Mouse (Mus musculus): ENCODE results near the gene Lta.
A peak's percentile ranks its signal among the peaks of the same experiment; 100 is the strongest.

The Lta gene

DNA sequence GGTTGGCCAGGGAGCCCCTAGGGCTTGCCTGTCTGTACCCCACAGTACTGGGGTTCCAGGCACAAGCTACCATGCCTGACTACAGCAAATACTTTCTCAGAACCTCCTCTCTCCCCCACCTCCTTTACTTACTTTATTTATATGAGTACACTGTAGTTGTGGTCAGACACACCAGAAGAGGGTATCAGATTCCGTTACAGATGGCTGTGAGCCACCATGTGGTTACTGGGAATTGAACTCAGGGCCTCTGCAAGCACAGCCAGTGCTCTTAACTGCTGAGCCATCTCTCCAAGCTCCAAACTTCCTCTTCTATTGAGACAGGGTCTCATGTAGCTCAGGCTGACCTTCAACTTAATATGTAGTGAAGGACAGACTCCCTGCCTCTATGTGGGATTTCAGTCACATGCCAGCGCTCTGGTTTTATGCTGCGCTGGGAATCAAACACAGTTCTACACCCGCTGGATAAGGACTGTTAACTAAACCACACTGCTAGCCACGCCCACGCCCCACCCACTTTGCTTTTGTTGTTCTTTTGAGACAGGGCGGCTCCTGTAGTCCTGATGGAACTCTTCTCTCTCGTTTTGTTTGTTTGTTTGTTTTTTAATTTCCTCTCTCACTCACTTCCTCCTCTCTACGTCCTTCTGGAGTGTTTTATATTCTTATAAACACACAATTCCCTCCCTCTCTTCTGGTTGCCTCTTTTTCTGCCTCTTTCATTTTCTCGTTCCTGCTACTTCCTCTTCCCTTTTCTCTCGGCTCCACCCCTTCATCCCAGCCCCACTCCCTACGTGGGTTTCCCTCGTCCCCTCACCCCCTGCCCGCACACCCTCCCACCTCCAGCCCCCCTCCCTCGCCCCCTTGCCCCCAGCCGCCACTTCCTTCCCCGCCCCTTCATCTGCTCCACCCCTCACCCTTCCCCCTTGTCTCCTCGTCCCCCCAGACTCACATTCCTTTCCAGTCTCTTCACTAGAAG, 19.2 kb downstream of the Lta start:
- peak; percentile 95 for DNase-seq (ENCODE audit: low read depth, low spot score)

GRCm38 (mm10) chr17:35180093-35180492, 25.1 kb downstream of the Lta start:
- no peak for DNase-seq (ENCODE audit: low read depth, low spot score)

DNA sequence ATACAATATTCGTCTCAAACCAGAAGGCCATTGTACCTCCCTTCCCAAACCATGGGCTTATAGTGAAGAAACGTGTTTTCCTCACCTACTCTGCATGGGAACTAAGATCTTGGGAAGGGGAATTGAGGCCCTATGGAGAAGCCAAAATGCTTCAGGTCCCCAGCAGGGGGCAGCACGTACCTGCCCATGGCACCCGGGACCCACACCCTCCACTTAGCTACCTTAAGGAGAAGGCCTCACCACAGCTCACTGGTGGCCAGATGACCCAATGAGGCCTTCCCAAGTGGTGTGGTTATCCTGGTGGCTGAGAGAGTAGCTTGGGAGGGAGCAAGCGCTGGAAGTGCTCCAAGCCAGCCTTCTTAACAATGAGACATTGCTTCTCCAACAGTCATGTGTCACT, 26.6 kb downstream of the Lta start:
- DNase-seq (ENCODE audit: low read depth, low spot score): peak; percentile 77

DNA sequence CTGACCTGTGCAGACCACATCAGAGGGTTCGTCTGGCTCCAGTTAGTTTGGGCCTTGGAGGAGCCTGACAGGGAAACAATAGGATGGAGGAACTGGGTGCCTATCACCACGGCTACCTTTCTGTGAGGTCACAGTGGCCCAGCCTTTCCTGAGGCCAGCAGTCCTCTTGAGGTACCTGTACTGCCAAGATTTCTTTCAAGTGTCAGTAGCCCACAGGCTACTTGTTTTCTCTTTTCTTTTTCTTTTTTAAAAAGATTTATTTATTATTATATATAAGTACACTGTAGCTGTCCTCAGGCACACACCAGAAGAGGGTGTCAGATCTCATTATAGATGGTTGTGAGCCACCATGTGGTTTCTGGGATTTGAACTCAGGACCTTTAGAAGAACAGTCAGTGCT, 29.2 kb downstream of the Lta start, which contains the start of gene Aif1:
Gene Aif1 (minus strand): TSS at position 101 of the 400 bp plus-strand sequence.
- no peak for DNase-seq (ENCODE audit: low read depth, low spot score)

GRCm38 (mm10) chr17:35175382-35175781, 29.8 kb downstream of the Lta start:
- DNase-seq (ENCODE audit: low read depth, low spot score): no peak

GRCm38 (mm10) chr17:35174201-35174977, 30.8 kb downstream of the Lta start:
- DNase-seq (ENCODE audit: low read depth, low spot score): no peak

DNA sequence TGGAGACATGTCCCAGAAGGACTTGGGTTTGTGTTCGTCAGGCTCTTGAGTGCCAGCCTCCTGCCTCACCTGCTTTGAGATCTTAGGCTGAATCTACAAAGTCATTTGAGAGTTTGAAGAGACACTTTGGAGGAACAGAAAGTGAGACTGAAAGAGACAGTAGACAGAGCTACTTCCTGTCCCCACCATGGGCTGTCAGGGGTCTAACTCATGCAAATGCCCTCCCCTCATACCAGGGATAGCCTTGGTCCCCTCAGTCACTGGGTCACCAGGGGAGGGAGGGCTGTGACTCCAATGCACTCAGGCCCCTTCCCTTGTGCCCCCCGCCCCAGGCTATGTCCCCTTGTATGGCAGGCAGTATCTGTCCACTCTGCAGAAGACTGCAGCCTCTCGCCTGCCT, 31.8 kb downstream of the Lta start:
- no peak for DNase-seq (ENCODE audit: low read depth, low spot score)

- DNase-seq (ENCODE audit: low read depth, low spot score): no peak
Measured at GRCm38 (mm10) chr17:35172445-35173234, 32.5 kb downstream of the Lta start.

- DNase-seq (ENCODE audit: low read depth, low spot score): peak; percentile 82
Measured at GRCm38 (mm10) chr17:35168541-35169207, 36.5 kb downstream of the Lta start.

GRCm38 (mm10) chr17:35167794-35168193, 37.4 kb downstream of the Lta start:
- DNase-seq (ENCODE audit: low read depth, low spot score): no peak

DNA sequence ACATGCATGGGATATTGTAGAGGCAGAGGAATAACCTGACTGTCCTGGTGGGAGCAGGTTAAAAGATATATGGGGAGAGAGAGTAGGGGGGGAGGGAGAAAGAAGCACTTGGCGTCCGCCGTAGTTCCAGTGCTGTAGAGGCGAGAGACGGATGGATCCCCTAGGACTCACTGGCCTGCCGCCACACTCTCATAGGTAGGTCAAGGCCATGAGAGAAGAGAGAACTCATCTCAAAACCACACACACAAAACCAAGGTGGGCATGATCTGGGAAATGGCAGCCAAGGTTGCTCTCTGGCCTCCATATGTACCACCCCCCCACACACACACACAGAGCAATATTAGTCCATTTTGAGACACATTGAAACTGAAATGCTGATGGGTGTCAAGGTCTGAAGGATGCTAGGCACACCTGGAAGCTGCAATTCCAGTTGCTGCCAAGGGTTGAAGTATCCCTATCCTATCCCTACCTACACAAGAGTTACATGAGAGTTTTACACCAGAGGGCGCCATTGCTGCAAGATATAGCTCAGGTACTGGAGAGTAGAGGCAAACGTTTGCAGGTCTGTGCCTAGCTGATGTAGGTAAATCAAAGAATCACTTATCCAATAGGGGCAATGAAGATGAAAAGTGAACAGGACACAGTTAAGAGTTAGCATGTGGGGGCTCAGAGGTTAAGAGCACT, 38.7 kb downstream of the Lta start:
- DNase-seq (ENCODE audit: low read depth, low spot score): peak; percentile 97

DNA sequence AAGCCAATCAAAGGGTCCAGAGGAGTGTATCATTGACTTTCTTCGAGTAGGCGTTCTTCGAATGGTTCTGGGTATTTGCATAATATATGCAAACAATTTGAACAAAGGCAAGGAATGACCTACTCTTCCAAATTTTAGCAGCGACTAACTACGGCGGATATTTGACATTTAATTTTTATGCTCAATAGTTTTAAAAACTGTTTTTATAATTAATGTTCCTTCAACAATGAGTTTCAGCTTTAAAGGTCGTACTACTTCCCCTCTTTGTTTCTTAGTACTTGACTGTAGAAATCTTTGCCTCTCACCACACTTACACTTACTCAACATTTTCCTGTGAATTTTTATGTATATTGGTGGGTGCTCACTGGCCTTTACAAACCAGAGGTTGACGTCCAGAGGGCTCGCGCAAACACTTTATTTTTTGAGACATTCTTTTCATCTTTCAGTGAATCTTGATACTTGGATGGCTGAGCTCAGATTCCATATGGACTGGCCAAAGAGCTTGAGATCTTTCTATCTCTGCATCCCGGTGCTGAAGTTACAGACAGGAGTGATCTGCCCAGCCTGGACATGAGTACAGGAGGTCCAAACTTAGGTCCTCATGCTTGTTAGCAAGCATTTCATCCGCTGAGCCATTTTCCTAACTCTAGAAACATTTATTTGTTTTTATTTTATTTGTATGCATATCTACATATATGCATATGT, 39.5 kb downstream of the Lta start:
- DNase-seq (ENCODE audit: low read depth, low spot score): no peak

DNA sequence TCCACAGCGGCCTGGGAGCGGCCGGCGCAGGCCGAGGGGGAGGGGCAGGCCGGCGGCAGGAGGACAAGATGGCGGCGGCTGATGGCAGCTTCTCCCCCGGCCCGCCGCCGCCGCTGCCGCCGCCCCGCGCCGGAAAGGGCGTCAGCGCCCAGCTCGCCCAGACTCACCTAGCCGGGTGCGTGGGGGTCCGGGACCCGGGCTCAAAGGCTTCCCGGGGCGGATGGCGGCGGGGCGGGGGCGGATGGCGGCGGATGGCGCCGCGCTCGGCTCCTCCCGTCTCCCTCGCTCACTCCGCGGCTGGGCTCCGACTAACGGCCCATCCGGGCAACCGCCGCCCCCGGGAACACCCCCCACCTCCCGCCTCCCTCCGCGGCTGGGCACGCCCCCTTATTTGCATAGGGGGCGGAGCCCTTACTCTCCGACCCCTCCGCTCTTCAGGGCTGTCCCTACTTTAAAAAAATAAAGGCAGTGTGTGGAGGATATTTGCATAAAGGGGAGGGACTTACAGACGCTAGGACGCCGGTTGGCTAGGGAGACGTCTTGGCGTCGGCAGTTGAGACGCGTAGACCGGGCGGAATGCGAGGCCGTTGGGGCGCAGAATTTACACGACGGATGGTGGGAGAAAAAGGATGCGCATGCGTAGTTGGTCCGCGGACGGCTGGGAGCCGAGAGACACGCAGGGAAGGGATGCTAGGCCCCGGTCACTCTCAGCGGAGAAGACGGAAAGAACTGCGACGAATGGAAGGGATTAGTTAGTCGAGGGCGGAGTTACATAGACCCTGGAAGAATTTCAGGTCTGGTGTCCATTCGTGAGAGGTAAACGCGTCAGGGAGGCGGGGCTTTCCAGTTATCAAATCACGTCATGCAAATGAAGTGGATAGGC, 40.3 kb downstream of the Lta start, which contains the start of gene Prrc2a:
Gene Prrc2a (minus strand): TSS at position 330 of the 883 bp plus-strand sequence.
- DNase-seq (ENCODE audit: low read depth, low spot score): peak; percentile 100

GRCm38 (mm10) chr17:35164218-35164567, 41.0 kb downstream of the Lta start:
- no peak for DNase-seq (ENCODE audit: low read depth, low spot score)

DNA sequence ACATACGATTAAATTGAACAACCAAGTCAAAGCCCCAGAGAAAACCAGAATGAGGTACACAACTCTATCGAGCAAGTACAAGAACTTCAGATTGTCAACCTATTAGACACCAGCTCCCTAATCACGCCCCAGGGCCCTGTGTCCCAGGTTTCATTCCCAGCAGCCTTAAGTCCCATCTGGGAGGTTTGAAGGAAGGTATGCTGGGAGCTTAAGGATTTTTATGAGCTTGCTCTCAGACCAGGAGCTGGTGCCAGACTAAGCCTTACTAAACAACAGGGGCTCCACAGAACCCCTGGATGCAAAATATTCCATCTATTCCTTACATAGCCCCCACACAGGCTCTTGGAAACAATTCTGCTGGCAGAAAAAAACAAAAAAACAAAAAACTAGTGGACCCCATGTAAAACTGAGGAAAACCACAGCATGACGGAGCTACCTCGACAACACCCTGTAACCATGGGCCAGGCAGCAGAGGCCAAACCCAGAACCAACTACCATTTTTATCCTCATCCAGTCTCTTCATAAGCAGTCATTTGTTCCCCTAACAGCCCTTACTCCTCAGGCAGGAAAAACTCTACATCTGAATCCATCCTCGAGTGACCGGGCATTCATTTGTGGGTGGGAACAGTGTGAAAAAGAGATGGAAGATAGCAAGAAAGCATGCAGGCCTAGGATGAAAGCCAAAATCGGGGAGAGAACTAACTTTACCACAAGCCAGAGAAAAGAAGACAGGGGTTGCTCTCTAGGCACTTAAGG, 41.6 kb downstream of the Lta start:
- DNase-seq (ENCODE audit: low read depth, low spot score): no peak

- no peak for DNase-seq (ENCODE audit: low read depth, low spot score)
Measured at GRCm38 (mm10) chr17:35162730-35163129, 42.4 kb downstream of the Lta start.

DNA sequence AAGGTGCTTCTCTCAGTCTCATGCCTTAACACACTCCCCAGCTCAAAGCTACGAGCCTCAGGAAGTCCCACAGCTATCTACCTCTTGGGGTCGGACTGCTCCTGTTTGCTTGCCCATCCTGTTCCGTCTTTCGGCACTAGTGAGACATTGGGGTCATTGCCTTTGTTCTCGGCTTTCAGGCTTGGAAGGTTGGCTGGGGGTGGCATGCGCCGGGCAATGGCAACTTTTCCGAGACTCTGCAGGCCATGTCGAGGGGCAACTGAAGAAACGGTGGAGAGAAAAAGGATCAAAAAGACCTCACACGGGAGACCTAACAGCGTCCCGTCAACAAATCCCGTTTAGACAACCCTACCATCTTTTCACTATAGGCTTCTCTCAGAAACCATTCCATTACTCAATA, 43.0 kb downstream of the Lta start:
- no peak for DNase-seq (ENCODE audit: low read depth, low spot score)

GRCm38 (mm10) chr17:35161421-35161820, 43.7 kb downstream of the Lta start:
- no peak for DNase-seq (ENCODE audit: low read depth, low spot score)

Measured in R1 (cell line).